Mouse (Mus musculus) adrenal gland, adult 2 months (tissue): ENCODE measurements at regions not wholly inside any gene's neighbourhood (a gene's known extent, or its start where the extent isn't known, plus 50 kb on each side); places are given as distances from the start of the nearest gene placed in this dataset.
A peak's percentile ranks its signal among the peaks of the same experiment; 100 is the strongest.

ENCODE experiments used
- DNase-seq: peaks from one replicate; pipeline ENCODE4 v3.0.0; 2021

- no peak for DNase-seq
Observed at GRCm38 (mm10) chr12:32653096-32653495, 166.2 kb upstream of the Nampt start.

- no peak for DNase-seq
Observed at GRCm38 (mm10) chr12:32656194-32656593, 163.2 kb upstream of the Nampt start.

GRCm38 (mm10) chr12:32661782-32662413 is 157.4 kb upstream of the Nampt start:
- DNase-seq = peak; percentile 74

GRCm38 (mm10) chr12:32666040-32666439 is 153.3 kb upstream of the Nampt start:
- DNase-seq = no peak

- DNase-seq = peak; percentile 50
Observed at GRCm38 (mm10) chr12:32677908-32678307, 141.4 kb upstream of the Nampt start.

- no peak for DNase-seq
Observed at GRCm38 (mm10) chr12:32678756-32679155, 140.6 kb upstream of the Nampt start.

GRCm38 (mm10) chr12:32681910-32682309 is 137.4 kb upstream of the Nampt start:
- peak; percentile 50 for DNase-seq

- no peak for DNase-seq
Observed at GRCm38 (mm10) chr12:32683375-32683774, 136.0 kb upstream of the Nampt start.

- no peak for DNase-seq
Observed at GRCm38 (mm10) chr12:32685788-32686385, 133.5 kb upstream of the Nampt start.

- DNase-seq = peak; percentile 75
Observed at GRCm38 (mm10) chr12:32689361-32689760, 130.0 kb upstream of the Nampt start.

GRCm38 (mm10) chr12:32690096-32690495 is 129.2 kb upstream of the Nampt start:
- peak; percentile 72 for DNase-seq

- peak; percentile 50 for DNase-seq
Observed at GRCm38 (mm10) chr12:32692081-32692819, 127.1 kb upstream of the Nampt start.

- DNase-seq = no peak
Observed at GRCm38 (mm10) chr12:32692962-32693361, 126.4 kb upstream of the Nampt start.

GRCm38 (mm10) chr12:32693678-32694077 is 125.7 kb upstream of the Nampt start:
- DNase-seq = peak; percentile 28

- DNase-seq = peak; percentile 22
Observed at GRCm38 (mm10) chr12:32696832-32697231, 122.5 kb upstream of the Nampt start.

- DNase-seq = peak; percentile 11
Observed at GRCm38 (mm10) chr12:32709188-32709587, 110.2 kb upstream of the Nampt start.

- DNase-seq = peak; percentile 87
Observed at GRCm38 (mm10) chr12:32717129-32717921, 102.0 kb upstream of the Nampt start.

- DNase-seq = no peak
Observed at GRCm38 (mm10) chr12:32719203-32719602, 100.1 kb upstream of the Nampt start.

GRCm38 (mm10) chr12:32724451-32725188 is 94.7 kb upstream of the Nampt start:
- DNase-seq = peak; percentile 70

GRCm38 (mm10) chr12:32727539-32727938 is 91.8 kb upstream of the Nampt start:
- no peak for DNase-seq

- no peak for DNase-seq
Observed at GRCm38 (mm10) chr12:32728425-32728824, 90.9 kb upstream of the Nampt start.

GRCm38 (mm10) chr12:32735224-32735623 is 84.1 kb upstream of the Nampt start:
- no peak for DNase-seq
